Mouse (Mus musculus) brown adipose tissue, adult 24 weeks (tissue): ENCODE results near the gene Olfr980. TPM values are rescaled to one million over a fixed set of nuclear protein-coding genes. Genes with fewer than 3 reads are reported as not detected.
"Not testable (repeated sequence)": the region's sequence is repeated elsewhere in the genome, so short reads cannot be mapped to it uniquely, and the experiment has no call there.

Experiments
- H3K27ac ChIP-seq: fragments of 200-500 bp; replicated peaks from 2 replicates; pipeline ENCODE4 v1.5.1; 2012; ENCODE audit warnings: low read depth, mild to moderate bottlenecking, low read length
- H3K4me1 ChIP-seq: fragments of 200-500 bp; 2 replicates; pipeline ENCODE4 v1.6.1; 2012; ENCODE audit warnings: low read length, mixed read lengths; ENCODE audit not compliant: control insufficient read depth, insufficient read depth, insufficient read length
- H3K4me3 ChIP-seq: fragments of 200-500 bp; 2 replicates; pipeline ENCODE4 v1.5.1; 2012; ENCODE audit warnings: low read depth, mild to moderate bottlenecking, low read length, moderate library complexity; ENCODE audit not compliant: insufficient read depth
- polyA plus RNA-seq: library from polyadenylated mRNA; stranded (reverse); fragments of >200 nt; gene quantifications from 2 replicates; pipeline ENCODE4 v1.2.4, GENCODE M21; 2012; ENCODE audit not compliant: missing spikeins, insufficient read depth, insufficient read length

Olfr980 gene
- not detected in 2 replicates for polyA plus RNA-seq

DNA sequence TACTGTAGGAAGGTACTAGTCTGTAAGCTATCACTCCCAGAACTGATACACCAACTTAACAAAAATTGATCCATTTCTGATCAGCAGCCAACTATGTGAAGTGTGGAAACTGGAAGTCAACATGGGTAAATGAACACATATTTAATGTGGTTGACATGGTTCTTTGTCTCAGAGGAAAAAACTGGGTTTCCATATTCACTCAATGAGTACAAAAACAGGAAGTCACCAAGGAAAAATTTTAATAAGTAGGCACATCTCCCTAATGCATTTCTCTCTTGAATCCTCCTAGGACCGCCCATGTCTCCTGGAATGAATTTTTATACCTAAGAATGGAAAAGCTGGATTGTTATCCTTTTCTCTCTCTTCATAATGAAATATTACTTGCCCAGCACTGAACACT lies at the start of gene Olfr980:
Olfr980 (minus strand) TSS at position 101 of the 400 bp plus-strand sequence.
- H3K4me1 ChIP-seq, result no peaks in the 10 kb centered on the region
- H3K27ac ChIP-seq, result no peak within 1 kb of the TSS
- no peak within 1 kb of the TSS for H3K4me3 ChIP-seq

DNA sequence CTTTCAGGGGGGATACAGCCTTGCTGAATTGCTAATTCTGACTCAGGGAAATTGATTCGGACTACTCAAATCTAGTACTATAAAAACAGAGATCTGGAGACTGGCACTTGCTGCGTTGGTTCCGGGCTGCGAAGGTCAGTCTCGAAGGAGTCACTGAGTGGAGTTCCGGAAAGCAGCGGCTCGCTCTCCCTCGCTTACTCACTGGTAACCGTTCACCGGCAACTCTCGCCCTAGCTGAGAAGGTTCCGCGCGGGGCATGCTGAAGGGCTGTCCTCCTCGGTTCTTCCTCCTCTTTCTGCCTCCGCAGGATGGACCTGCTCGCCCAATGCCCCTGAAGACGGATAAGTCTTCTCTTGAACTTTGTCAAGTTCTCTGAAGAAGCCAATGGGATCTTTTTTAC lies 40.8 kb upstream of the Olfr980 start:
- H3K27ac ChIP-seq, result no peak overlapping the region
- H3K4me1 ChIP-seq, result no peaks in the 10 kb centered on the region
- H3K4me3 ChIP-seq, result no peak overlapping the region

DNA sequence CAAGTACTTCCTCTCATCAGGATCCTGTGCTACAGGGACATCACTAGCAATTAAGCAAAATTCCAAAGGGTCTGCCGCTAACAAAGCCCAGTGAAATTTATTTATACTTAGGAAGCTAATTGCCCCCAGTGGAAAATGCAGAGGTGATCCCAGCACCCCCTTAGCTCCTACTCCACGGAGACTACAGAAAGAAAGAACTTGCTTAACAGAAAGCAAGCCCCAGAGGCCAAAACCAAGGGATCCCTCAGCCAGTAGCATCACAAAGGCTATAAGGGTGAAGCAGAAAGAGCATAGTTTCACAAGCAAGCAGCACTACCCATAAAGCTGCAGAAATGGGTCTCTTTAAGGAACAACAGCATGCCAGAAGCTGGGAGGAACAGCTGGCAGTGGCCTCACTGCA lies 11.8 kb upstream of the Olfr980 start, which contains the start of gene Olfr981:
Olfr981 (plus strand) TSS at position 301 of the 400 bp plus-strand sequence.
- no peaks in the 10 kb centered on the region for H3K4me1 ChIP-seq
- no peak within 1 kb of the TSS for H3K4me3 ChIP-seq
- no peak within 1 kb of the TSS for H3K27ac ChIP-seq

GRCm38 (mm10) chr9:40003365-40003764 lies 6.0 kb downstream of the Olfr980 start, which contains the start of gene Olfr979:
Gene Olfr979 (minus strand): TSS chr9:40003465.
- no peak within 1 kb of the TSS for H3K27ac ChIP-seq
- H3K4me3 ChIP-seq, result no peak within 1 kb of the TSS
- H3K4me1 ChIP-seq, result no peaks in the 10 kb centered on the region

- no peak within 1 kb of the TSS for H3K4me3 ChIP-seq
- no peak within 1 kb of the TSS for H3K27ac ChIP-seq
- no peaks in the 10 kb centered on the region for H3K4me1 ChIP-seq
These were observed 17.6 kb downstream of the Olfr980 start, which contains the start of gene Olfr978 for GRCm38 (mm10) chr9:39991813-39992212. Gene Olfr978 (plus strand): TSS chr9:39992113.

DNA sequence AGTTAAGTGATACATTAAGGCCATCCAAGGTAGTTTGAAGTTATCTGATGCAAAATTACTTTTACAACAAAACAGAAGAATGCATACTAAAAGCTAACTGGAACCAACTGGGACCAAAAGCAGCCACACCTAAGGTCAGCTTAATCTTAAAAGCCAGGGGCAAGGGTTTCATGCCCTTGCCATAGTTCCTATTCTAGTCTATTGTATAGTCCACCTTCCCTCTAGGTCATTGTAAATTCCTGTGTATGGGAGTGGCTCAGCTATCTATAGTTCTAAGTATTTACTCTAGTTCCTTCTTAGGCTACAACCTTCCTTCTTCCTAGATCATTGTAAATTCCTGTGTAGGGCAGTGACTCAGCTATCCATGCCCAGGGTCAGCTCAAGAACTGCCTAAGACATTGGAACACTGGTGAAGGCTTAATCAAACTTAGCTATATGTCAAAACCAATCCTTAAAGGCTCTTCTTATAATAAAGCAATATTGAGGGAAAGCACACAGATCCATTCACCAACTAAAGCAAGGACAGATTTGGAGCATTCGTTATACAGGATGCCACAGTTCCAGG lies 32.7 kb downstream of the Olfr980 start:
- not testable (repeated sequence) for H3K4me3 ChIP-seq, H3K4me1 ChIP-seq, H3K27ac ChIP-seq

- not testable (repeated sequence) for H3K4me3 ChIP-seq, H3K4me1 ChIP-seq, H3K27ac ChIP-seq
These were observed 48.3 kb downstream of the Olfr980 start, which contains the start of gene Olfr976 for GRCm38 (mm10) chr9:39961033-39961432. Gene Olfr976 (minus strand): TSS chr9:39961133.

Other genes with a start within 250 kb of the Olfr980 start
- not detected in 2 replicates for gene Olfr968, start 226.3 kb downstream of the Olfr980 start, polyA plus RNA-seq
- not detected in 2 replicates for gene Olfr969, start 218.6 kb downstream of the Olfr980 start, polyA plus RNA-seq
- not detected in 2 replicates for gene Olfr970, start 200.7 kb downstream of the Olfr980 start, polyA plus RNA-seq
- not detected in 2 replicates for gene Olfr971, start 172.7 kb downstream of the Olfr980 start, polyA plus RNA-seq
- not detected in 2 replicates for gene Olfr972, start 143.2 kb downstream of the Olfr980 start, polyA plus RNA-seq
- not detected in 2 replicates for gene Olfr229, start 102.2 kb downstream of the Olfr980 start, polyA plus RNA-seq
- not detected in 2 replicates for gene Olfr974, start 72.1 kb downstream of the Olfr980 start, polyA plus RNA-seq
- gene Olfr975, start 57.5 kb downstream of the Olfr980 start, polyA plus RNA-seq, result not detected in 2 replicates
- not detected in 2 replicates for gene Olfr976, start 48.4 kb downstream of the Olfr980 start, polyA plus RNA-seq
- not detected in 2 replicates for gene Olfr978, start 17.5 kb downstream of the Olfr980 start, polyA plus RNA-seq
- gene Olfr979, start 6.1 kb downstream of the Olfr980 start, polyA plus RNA-seq, result not detected in 2 replicates
- not detected in 2 replicates for gene Olfr981, start 11.9 kb upstream of the Olfr980 start, polyA plus RNA-seq
- gene Olfr982, start 64.2 kb upstream of the Olfr980 start, polyA plus RNA-seq, result not detected in 2 replicates
- not detected in 2 replicates for gene Olfr983, start 84.0 kb upstream of the Olfr980 start, polyA plus RNA-seq
- gene Olfr984, start 104.6 kb upstream of the Olfr980 start, polyA plus RNA-seq, result not detected in 2 replicates
- not detected in 2 replicates for gene Olfr985, start 120.6 kb upstream of the Olfr980 start, polyA plus RNA-seq
- gene Tmem225, start 138.5 kb upstream of the Olfr980 start, polyA plus RNA-seq, result not detected in 2 replicates
- not detected in 2 replicates for gene Olfr986, start 171.3 kb upstream of the Olfr980 start, polyA plus RNA-seq
- gene Zfp202, start 182.7 kb upstream of the Olfr980 start, polyA plus RNA-seq, result 0.95 and 1.5 TPM in 2 replicates